Mouse (Mus musculus) kidney, postnatal 10 days (tissue): ENCODE measurements around the gene Ythdf1.

ENCODE experiments used
- DNase-seq: peaks from one replicate; pipeline ENCODE4 v3.0.0; 2021; ENCODE audit warnings: mixed read lengths

Gene Ythdf1

DNA sequence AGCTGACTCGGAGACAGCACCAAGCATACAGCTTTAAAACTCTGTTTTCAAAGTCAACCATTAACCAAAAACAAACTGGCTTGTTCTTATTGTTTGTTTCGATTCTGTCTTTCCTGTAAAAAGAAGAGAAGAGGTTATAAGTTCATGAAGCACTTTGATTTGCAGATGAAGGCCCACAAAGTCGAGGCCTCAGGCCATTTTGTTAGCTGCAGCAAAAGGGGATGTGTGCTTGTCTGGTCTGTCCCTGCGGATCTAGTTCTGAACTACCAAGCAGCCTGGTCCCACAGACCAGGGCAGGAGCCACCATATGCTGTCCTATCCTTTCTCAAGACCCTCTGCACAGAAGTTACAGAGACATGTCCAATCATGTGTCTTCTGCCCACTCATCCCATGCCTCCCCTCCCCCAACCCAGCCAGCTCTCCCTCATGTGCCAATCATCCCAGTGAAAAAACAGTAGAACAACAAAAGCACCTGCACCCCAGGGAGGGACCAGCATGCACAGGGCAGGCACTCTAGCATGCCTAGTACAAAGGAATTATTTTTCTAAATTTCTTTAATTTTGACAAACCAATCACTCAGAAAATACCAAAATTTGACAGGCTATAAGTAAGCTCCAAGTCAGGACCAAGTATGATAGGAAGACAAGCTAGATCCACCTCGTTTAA, 15.1 kb downstream of the Ythdf1 start:
- no peak for DNase-seq

GRCm38 (mm10) chr2:180904435-180905208, 16.1 kb downstream of the Ythdf1 start:
- DNase-seq, result no peak

DNA sequence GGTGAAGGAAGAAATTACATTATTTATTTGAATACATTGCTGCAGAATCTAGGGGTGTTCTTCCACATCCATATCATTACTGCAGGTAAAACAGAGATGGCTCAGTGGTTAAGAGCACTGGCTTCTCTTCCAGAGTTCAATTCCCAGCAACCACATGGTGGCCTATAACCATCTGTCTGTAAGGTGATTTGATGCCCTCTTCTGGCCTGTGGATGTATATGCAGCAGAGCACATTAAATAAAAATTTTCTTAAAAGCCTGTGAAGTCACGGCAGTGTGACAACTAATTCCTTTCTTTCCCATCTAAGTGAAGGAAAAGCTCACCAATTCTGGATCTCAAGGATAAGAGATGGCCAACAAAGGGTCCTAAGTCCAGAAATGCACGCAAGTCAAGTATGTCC, 18.7 kb downstream of the Ythdf1 start:
- no peak for DNase-seq

DNA sequence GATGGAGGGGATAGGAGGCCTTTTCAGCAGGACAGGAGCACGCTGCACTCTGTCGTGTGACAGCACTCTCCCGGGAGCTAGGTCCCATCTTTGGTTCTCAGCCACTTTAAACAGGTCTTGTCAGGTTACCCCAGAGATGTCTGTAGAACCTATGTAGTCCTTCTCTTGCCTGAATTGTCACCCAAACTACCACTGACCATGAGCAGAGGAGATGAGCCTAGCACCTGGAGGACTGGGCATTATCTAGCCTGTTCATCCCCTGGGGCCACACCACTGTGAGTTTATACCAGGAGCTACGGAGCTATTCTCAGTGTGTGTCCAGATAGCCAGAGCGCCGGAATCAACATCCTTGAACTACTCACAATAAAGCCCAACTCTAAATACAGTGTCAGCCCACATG, 22.9 kb downstream of the Ythdf1 start:
- no peak for DNase-seq

DNA sequence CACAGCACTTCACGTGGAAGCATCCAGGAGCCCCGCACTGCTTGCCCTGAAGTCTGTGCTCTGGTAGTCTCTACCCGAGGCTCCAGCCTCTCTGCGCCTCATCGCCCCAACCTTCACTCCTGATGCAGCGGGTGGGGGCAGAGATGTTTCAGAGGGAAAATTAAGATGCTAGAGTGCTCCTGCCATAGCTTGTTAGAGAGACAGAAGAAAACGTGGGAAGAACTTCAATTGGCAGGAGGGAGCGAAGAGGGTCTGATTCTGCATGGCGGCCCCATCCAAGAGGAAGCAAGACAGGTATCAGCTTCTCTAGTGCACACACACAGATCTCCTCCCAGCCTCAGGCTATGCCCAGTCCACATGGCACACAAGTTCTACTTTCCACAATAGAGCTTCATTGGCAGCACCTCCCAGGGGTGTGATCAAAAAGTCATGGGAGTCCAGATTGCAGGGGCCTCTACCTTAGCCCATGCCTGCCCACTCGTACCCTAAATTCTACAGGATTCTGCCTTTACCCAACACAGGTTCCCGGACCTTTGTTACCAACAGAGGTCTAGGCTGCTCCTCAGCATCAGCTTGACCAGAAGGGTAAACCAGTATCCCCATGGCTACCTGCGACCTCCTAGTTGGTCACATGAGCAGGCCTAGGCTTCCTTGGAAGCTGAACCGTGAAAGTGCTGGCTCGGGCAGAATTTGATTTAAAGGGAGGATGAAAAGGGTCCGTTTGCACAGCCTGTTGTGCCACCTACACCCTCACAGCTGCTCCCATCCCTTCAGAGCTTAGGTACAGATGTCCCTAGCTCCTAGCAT, 23.7 kb downstream of the Ythdf1 start:
- no peak for DNase-seq

DNA sequence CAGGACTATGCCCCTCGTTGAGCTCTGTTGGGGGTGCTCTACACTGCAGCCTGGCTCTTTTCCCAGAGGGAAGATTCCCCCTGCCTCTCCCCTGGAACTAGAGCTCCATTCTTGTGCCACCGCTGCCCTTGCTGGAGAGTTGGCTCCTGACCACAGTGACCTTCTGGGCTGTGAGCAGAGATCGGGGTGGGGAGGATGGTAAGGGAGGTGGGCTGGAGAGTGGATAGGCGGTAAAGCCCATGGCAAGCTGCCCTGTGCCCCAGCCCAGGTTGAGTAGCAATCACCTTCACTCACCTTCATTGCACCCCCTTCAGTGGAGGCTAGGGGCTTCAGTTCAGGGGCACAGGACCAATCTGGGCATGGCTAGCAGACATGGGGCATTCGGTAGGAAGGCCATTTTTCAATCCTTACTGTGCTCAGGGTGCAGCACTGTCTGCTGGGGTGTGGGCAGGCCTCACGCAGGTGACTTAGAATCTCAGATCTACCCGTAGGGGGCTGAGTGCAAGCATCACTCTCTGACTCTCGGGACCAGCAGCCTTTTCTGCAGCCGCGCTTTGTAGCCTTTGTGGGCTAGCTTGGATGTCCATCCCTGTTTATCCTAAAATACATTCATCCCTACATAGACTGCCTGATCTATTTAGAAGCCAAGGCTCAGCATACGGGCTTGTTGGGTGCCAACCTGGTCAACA, 24.8 kb downstream of the Ythdf1 start:
- no peak for DNase-seq

GRCm38 (mm10) chr2:180895321-180895720, 25.4 kb downstream of the Ythdf1 start:
- DNase-seq, result no peak

DNA sequence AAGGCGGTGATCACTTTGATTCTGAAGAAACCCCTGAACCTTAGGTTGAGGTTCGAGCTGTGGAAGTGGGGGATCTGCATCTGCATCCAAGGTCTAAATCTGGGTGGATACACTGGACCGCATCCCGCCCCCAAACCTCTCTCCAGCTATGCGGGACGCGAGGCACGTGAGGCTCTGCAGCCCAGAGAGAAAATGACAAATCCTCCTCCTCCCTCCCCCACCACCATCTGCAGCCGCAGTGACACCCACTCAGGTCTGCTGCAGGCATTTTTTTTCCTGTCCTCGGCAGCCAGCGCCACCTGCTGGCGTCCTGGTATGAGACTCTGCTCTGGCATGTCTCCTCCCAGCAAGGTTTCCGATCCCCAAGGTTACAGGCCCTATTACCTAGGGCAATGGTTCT, 26.0 kb downstream of the Ythdf1 start:
- peak; percentile 73 for DNase-seq

DNA sequence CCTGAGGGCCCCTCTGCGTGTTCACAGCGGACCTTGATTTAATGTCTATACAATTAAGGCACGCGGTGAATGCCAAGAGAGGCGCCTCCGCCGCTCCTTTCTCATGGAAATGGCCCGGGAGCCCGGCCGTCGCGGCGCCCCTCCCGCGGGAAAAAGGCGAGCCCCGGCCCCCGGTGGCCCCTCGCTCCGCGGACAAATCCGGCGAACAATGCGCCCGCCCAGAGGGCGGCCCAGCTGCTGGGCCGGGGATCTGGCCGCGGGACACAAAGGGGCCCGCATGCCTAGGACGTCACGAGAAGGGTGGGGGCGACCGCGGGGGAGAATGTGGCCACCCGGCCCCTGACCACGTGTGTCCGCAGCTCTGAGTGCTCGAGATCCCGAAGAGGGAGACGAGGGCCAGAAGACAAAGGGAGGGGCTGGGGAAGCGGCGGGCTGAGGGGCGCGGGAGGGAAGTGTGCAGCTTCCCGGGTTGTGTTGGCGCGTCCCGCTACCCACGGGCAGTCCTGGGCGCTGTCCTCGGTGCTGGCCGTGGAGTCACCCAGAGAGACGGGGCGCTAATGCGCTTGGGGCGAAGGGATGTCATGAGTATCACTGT, 26.6 kb downstream of the Ythdf1 start:
- DNase-seq, result peak; percentile 82

DNA sequence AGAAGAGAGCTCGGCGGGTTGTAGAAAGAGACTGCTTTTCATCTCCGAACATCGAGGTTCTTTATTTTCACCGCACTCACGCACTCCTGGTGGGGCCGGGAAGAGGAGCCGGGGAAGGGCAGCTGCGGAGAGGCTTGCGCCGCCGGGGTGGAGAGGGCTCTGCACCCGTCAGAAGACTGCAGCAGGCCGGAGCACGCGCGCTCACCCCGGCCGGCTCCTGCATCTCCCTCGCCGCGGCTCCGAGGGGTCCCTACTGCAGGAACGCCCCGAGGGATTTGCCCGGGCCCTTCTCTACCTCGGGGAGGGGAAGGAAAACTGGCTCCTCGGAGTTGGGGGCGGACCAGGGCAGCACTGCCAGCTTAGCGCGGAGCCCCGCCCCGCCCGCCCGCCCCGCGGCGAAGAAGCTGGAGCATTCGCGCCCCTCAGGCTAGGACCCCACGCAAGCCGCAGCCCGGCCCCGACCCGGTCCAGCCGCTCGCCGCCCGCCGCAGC, 27.2 kb downstream of the Ythdf1 start:
- DNase-seq, result no peak

DNA sequence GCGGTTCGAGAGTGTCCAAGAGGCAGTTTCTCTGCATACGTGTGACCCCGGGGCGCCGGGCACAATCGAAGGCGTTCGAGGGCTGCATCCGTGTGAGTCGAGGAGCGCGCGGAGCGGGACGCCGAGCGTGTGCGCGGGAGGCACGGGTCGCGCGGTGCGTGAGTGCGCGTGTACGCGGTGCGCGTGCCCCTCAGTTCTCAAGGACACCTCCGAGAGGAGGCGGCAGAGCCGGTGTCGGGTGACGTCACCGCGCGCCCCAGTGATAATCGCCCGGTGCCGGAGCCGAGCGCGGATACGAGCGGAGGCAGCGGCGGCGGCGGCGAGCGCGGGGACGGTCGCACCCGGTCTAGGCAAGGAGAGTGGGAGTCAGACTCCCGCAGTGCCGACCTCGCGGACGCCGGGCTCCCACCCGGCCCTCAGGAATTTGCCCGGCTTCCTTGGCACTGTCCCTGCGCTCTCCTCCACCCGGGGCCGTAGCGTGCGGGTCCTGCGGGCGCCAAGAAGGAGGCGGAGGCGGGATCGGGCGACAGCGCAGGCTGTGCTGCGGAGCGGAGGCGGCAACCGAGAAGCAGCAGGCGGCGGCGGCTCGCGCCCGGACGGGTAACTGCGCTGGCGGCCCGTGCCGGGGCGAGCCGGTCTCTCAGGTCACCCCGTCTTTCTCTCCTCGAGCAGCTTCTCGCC, 27.8 kb downstream of the Ythdf1 start:
- DNase-seq, result peak; percentile 22

GRCm38 (mm10) chr2:180891835-180892323, 28.9 kb downstream of the Ythdf1 start:
- DNase-seq, result no peak

GRCm38 (mm10) chr2:180891075-180891834, 29.5 kb downstream of the Ythdf1 start:
- no peak for DNase-seq

GRCm38 (mm10) chr2:180890422-180891074, 30.2 kb downstream of the Ythdf1 start:
- DNase-seq, result peak; percentile 19

DNA sequence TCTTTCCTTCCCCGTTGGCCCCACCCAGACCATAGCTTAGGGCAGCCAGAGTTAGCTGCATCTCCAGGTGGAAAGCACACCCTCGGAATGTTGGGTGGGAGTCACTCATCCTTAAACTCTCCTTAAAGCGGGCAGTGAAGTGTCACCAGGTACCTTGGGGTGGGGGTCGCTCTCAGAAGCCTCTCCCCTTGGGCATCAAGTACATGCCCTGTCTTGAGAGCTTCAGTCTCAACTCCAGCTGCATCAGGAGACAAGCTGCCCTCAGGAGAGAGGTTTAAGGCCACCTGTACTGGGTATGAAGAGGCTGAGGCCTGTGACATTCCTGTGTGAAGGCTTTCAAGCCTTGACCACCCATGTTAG, 30.8 kb downstream of the Ythdf1 start:
- DNase-seq, result no peak

DNA sequence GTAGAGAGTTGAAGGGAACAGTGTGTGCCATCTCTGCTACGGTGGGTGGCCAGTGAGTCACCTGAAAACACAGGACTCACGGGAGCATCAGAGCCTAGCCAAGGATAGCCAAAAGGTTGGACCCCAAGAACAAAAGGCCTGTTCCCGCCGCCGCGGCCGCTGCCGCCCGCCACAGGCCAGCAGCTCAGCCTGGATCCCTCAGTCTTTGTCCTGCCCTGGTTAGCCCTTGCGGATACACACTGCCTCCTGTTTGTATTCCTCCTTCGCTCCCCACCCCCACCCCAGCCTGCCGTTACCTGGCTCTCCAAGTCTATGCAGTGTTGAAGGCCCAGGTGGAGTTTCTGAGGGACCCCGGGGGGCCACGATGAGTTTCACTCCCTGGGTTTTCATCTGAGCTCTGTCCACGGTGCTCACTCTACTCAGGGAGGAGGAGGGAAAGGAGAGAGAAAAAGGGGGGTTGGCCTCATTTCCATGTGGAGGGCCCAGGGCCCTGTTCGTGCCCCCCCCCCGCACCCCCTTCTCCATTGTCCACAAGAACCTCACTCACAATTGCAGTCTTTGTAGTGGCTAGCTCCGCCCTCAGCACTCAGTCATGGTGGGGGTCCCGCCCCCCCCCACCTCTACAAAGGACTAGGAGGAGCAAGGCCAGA, 31.4 kb downstream of the Ythdf1 start:
- DNase-seq, result no peak

GRCm38 (mm10) chr2:180885270-180885669, 35.5 kb downstream of the Ythdf1 start:
- peak; percentile 27 for DNase-seq

GRCm38 (mm10) chr2:180881281-180881680, 39.5 kb downstream of the Ythdf1 start:
- DNase-seq, result no peak

- DNase-seq, result no peak
Measured at GRCm38 (mm10) chr2:180879365-180880067, 41.2 kb downstream of the Ythdf1 start.
